ENCODE assay signal across 8 mouse cellular contexts in the genomic region with DNA sequence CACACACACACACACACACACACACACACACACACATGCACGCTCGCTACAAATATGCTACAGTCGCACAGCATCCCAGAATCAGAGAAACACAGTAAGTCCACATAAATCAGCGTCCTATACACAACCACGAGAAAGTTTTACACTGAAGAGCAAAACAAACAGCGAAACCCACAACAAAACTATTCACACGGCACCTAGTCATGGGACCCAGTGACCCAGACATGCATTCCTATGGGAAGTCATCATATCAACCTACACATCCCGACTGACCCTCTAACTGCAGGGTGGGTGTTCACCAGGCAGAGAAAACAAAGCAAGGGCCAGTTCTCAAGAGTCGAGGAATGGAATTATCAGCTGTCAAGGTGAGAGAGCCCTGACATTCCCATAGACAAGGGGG. TPM values are rescaled to one million over a fixed set of nuclear protein-coding genes. Genes with fewer than 3 reads are reported as not detected.
DNase-seq lines count a peak whose midpoint lies in the region; ATAC-seq and TF ChIP-seq lines count a peak whose summit lies in the region.

No protein-coding gene starts in this region.

- no peak for DNase-seq in forebrain, embryonic 11.5 days (ENCODE audit: low spot score)
- DNase-seq in limb, embryonic 11.5 days (ENCODE audit: low spot score): no peak
- no peak for DNase-seq in layer of hippocampus, postnatal 25 days (ENCODE audit: extremely low spot score in 1 of 2, low spot score in 1 of 2)
- DNase-seq in urinary bladder, postnatal 10 days (ENCODE audit: low spot score): no peak
- no peak for DNase-seq in left cerebral cortex, adult 11 months (ENCODE audit: low spot score)

- peak overlapping the region; percentile 99 for H3K4me3 ChIP-seq in megakaryocyte, embryonic 14.5 days (replicated peaks)
- peak overlapping the region; percentile 89 for H3K4me3 ChIP-seq in forebrain, embryonic 11.5 days (ENCODE audit: low read depth, low read length)
- peak overlapping the region; percentile 91 for H3K4me3 ChIP-seq in limb, embryonic 11.5 days (ENCODE audit: low read depth, low read length)
- peak overlapping the region; percentile 67 for H3K4me3 ChIP-seq in small intestine, adult 2 months (ENCODE audit: low read depth, low read length)

- TF ChIP-seq CTCF in small intestine, adult 2 months (IDR thresholded peaks at IDR 0.05; ENCODE audit: extremely low read depth, insufficient read length, insufficient replicate concordance, low read depth, low read length): no peak

- H3K9ac ChIP-seq in forebrain, embryonic 11.5 days (ENCODE audit: low read length): peak overlapping the region; percentile 94
- H3K9ac ChIP-seq in limb, embryonic 11.5 days (ENCODE audit: low read length): peak overlapping the region; percentile 96; the same call in 1 of the 2 replicates

- H3K27ac ChIP-seq in forebrain, embryonic 11.5 days (ENCODE audit: low read depth, low read length): peak overlapping the region; percentile 89
- peak overlapping the region; percentile 92; the same call in 1 of the 2 replicates for H3K27ac ChIP-seq in limb, embryonic 11.5 days (replicated peaks; ENCODE audit: low read depth, low read length)
- H3K27ac ChIP-seq in small intestine, adult 2 months (ENCODE audit: insufficient read depth, low read depth, low read length): peak overlapping the region; percentile 30

- peaks cover 82% of the 10 kb centered on the region for H3K4me1 ChIP-seq in megakaryocyte, embryonic 14.5 days
- peaks cover 17% of the 10 kb centered on the region; the same call in 1 of the 2 replicates for H3K4me1 ChIP-seq in forebrain, embryonic 11.5 days (replicated peaks; ENCODE audit: control insufficient read depth, insufficient read depth, low read length)
- peaks cover 21% of the 10 kb centered on the region for H3K4me1 ChIP-seq in limb, embryonic 11.5 days (ENCODE audit: control insufficient read depth, insufficient read depth, low read length)
- H3K4me1 ChIP-seq in small intestine, adult 2 months (ENCODE audit: control insufficient read depth, insufficient read depth, insufficient read length, low read length): peaks cover 10% of the 10 kb centered on the region

- no peaks in the 10 kb centered on the region for H3K27me3 ChIP-seq in megakaryocyte, embryonic 14.5 days (replicated peaks)
- no peaks in the 10 kb centered on the region for H3K27me3 ChIP-seq in forebrain, embryonic 11.5 days (ENCODE audit: control insufficient read depth, insufficient read depth, low read length)
- H3K27me3 ChIP-seq in limb, embryonic 11.5 days (ENCODE audit: control insufficient read depth, insufficient read depth, low read length): no peaks in the 10 kb centered on the region
- H3K27me3 ChIP-seq in small intestine, adult 2 months (ENCODE audit: control insufficient read depth, insufficient read depth, low read length): no peaks in the 10 kb centered on the region

- peaks cover 36% of the 10 kb centered on the region for H3K36me3 ChIP-seq in megakaryocyte, embryonic 14.5 days (replicated peaks; ENCODE audit: low read length)
- H3K36me3 ChIP-seq in forebrain, embryonic 11.5 days (ENCODE audit: control insufficient read depth, insufficient read depth, low read length): peaks cover 2% of the 10 kb centered on the region; the same call in 1 of the 2 replicates
- H3K36me3 ChIP-seq in limb, embryonic 11.5 days (ENCODE audit: control insufficient read depth, insufficient read depth, low read length): no peaks in the 10 kb centered on the region; the same call in 1 of the 2 replicates
- no peaks in the 10 kb centered on the region for H3K36me3 ChIP-seq in small intestine, adult 2 months (ENCODE audit: control insufficient read depth, insufficient read depth, low read length)

- 44% methylated on average over 9 of the region's 9 CpGs for WGBS in forebrain, embryonic 11.5 days
- 34% methylated on average over 9 of the region's 9 CpGs for WGBS in limb, embryonic 11.5 days
- 56% methylated on average over 9 of the region's 9 CpGs for WGBS in small intestine, adult 2 months

- H3K9me3 ChIP-seq in megakaryocyte, embryonic 14.5 days: no peaks in the 10 kb centered on the region
- H3K9me3 ChIP-seq in forebrain, embryonic 11.5 days (ENCODE audit: control insufficient read depth, low read length): no peaks in the 10 kb centered on the region
- no peaks in the 10 kb centered on the region for H3K9me3 ChIP-seq in limb, embryonic 11.5 days (ENCODE audit: control insufficient read depth, low read length)

- peak overlapping the region; percentile 70 for H3K4me2 ChIP-seq in forebrain, embryonic 11.5 days (ENCODE audit: low read depth, low read length, severe bottlenecking)
- peak overlapping the region; percentile 76 for H3K4me2 ChIP-seq in limb, embryonic 11.5 days (ENCODE audit: low read depth, severe bottlenecking)

- no peak for TF ChIP-seq POLR2A in small intestine, adult 2 months (IDR thresholded peaks at IDR 0.05; ENCODE audit: low read depth, low read length)

- ATAC-seq in megakaryocyte, adult 5-6 weeks (ENCODE audit: poor library complexity, severe bottlenecking): no peak
- ATAC-seq in forebrain, embryonic 11.5 days (replicated peaks; ENCODE audit: low FRiP score): no peak
- no peak for ATAC-seq in limb, embryonic 11.5 days (ENCODE audit: insufficient number of reproducible peaks, low FRiP score, low TSS enrichment, low read depth)

RNA-seq across cellular contexts. Expression of a gene that starts 6.4 kb away (rescaled TPM):
- polyA plus RNA-seq in megakaryocyte, embryonic 14.5 days (2012; ENCODE audit: insufficient read depth, low replicate concordance): 122 and 287 TPM in 2 replicates
- total RNA-seq in megakaryocyte, adult 5-6 weeks (2015): 74.2 and 76.0 TPM in 2 replicates
- 34.1 and 35.3 TPM in 2 replicates for total RNA-seq in megakaryocyte, adult 5-6 weeks (2017)
- 133 and 135 TPM in 2 replicates for polyA plus RNA-seq in forebrain, embryonic 11.5 days (2014; fragmentation: Nextera tagmentation; extraction: Ambion mirVana)
- 86.9 and 87.2 TPM in 2 replicates for polyA plus RNA-seq in limb, embryonic 11.5 days (2014; fragmentation: Nextera tagmentation; extraction: Ambion mirVana)
- polyA plus RNA-seq in small intestine, adult 2 months (2012; rRNA removed): 56.4 and 64.9 TPM in 2 replicates
- 100 to 1,000 TPM; 108 to 126 TPM for total RNA-seq in layer of hippocampus, postnatal 25 days (2021)

RNA-seq across cellular contexts. Expression of a gene that starts 22.5 kb away (rescaled TPM):
- polyA plus RNA-seq in megakaryocyte, embryonic 14.5 days (2012; ENCODE audit: insufficient read depth, low replicate concordance): 8.8 and 28.4 TPM in 2 replicates
- 0.52 TPM in 1 of 2 replicates, not detected in the other for total RNA-seq in megakaryocyte, adult 5-6 weeks (2015)
- total RNA-seq in megakaryocyte, adult 5-6 weeks (2017): 0.28 and 0.59 TPM in 2 replicates
- 0.84 and 1.2 TPM in 2 replicates for polyA plus RNA-seq in forebrain, embryonic 11.5 days (2014; fragmentation: Nextera tagmentation; extraction: Ambion mirVana)
- polyA plus RNA-seq in limb, embryonic 11.5 days (2014; fragmentation: Nextera tagmentation; extraction: Ambion mirVana): 0.51 and 1.0 TPM in 2 replicates
- 11.1 and 19.6 TPM in 2 replicates for polyA plus RNA-seq in small intestine, adult 2 months (2012; rRNA removed)
- total RNA-seq in layer of hippocampus, postnatal 25 days (2021): 100 to 1,000 TPM; 548 to 608 TPM

RNA-seq across cellular contexts. Expression of a gene that starts 34.2 kb away (rescaled TPM):
- polyA plus RNA-seq in megakaryocyte, embryonic 14.5 days (2012; ENCODE audit: insufficient read depth, low replicate concordance): 1.8 TPM in 1 of 2 replicates, not detected in the other
- total RNA-seq in megakaryocyte, adult 5-6 weeks (2015): 1.5 and 2.1 TPM in 2 replicates
- total RNA-seq in megakaryocyte, adult 5-6 weeks (2017): 0.33 and 1.7 TPM in 2 replicates
- polyA plus RNA-seq in forebrain, embryonic 11.5 days (2014; fragmentation: Nextera tagmentation; extraction: Ambion mirVana): 0.29 and 0.39 TPM in 2 replicates
- polyA plus RNA-seq in limb, embryonic 11.5 days (2014; fragmentation: Nextera tagmentation; extraction: Ambion mirVana): 2.2 and 2.3 TPM in 2 replicates
- 4.2 and 27.5 TPM in 2 replicates for polyA plus RNA-seq in small intestine, adult 2 months (2012; rRNA removed)
- 1 to 10 TPM; 2.3 to 4.2 TPM for total RNA-seq in layer of hippocampus, postnatal 25 days (2021)

Comparison
In these comparisons a context has a peak if more than half of its experiments do, and no peak if none do; other contexts are left out.
1. H3K27ac ChIP-seq: peak in every context shown above with its lines; median percentile 92 in limb, embryonic 11.5 days; 89 in forebrain, embryonic 11.5 days; 30 in small intestine, adult 2 months.